Mouse (Mus musculus): ENCODE measurements around the gene Ephb1.

The Ephb1 gene

DNA sequence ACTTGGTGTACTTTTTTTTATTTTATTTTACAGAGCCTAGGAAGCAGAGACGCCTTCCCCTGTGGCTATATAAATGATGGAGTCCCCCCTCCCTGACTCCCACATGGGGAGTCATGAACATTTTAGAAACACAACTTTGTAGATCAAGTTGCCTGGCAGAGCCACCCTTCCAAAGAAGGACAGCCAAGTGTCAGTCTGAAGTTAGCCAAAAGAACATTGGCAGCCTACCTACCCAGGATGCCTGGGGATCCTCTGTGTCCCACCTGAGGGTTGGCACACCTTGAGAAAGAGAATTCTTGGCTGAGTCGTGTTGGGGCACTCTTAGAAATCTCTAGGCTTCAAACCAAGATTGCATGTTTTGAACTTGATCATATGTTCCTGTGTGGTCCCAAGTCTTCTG is 360.4 kb downstream of the Ephb1 start:
- no peak for DNase-seq (ENCODE audit: low spot score in 2 of 2)

DNA sequence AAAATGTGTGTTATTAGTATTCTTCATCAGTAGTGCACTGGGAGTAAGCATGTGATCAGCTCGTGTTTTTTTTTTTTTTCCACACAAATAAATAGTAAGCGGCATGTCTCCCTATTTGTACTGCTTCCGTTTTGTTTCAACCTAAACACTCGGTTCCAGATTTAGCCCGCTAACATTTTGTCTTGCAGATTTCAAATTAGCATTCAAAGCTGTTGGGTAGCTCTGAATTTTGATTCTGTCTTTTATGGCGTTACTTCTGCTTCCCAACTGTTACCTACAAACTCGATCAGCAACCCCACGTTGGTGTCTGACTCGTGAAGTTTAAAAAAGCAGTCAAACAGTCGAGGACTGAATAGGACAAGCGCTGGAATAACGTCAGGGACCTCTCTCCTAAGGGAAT is 363.7 kb downstream of the Ephb1 start:
- DNase-seq (ENCODE audit: low spot score in 2 of 2), result no peak

DNA sequence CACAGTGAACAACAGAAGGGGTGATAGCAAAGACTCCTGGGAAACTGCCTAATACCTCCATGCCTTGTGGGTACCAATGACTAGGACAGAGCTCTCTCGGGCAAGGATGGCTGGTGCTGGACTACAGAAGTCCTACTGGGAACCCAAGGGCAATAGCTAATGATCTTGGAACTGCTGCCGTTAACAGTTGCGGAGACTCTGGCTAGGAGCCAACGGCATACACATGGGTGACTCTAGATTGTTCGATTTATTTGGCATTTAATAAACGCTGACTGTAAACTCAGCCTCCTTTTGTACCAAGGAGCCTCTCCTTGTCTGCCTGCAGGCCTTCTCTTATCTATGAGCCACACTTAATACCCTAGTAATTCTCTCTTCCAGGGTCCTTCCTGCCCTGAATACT is 364.5 kb downstream of the Ephb1 start:
- DNase-seq (ENCODE audit: low spot score in 2 of 2), result no peak

DNA sequence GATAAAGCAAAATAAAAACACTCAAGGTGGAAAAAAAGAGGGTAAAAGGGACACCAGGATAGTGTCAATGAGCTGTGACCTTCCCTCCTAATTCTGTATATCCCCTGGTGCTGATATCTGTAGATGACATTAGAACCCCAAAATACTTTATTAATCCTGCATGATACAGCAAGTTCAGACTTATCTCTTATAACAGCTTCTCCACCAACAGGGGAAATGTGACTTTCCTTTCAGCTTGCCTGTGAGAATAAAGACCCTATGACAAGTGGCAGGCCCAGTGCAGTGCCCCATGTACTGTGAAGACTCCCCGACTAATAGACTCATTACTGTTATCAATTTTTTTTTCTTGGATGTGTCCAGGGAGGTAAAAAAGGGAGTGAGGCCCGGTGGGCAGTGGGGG is 367.6 kb downstream of the Ephb1 start:
- no peak for DNase-seq (ENCODE audit: low spot score in 2 of 2)

DNA sequence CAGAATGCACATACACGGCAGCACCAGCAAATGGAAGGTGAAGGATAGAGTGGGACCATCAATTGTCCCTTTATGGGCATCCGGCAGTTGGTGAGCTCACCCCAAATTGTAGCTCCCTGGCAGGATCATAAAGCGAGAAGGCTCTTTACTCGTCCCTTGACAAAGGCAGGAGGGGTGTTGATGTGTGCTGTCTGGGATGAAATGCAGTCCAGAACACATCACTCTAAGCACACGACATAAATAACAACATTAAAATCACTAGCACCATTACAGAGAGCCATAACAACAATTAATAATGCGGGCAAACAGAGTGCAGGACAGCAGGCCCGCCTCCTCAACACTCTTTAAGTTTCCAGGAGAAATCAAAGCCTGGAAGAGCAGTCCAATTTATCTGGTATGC is 372.1 kb downstream of the Ephb1 start:
- no peak for DNase-seq (ENCODE audit: low spot score in 2 of 2)

DNA sequence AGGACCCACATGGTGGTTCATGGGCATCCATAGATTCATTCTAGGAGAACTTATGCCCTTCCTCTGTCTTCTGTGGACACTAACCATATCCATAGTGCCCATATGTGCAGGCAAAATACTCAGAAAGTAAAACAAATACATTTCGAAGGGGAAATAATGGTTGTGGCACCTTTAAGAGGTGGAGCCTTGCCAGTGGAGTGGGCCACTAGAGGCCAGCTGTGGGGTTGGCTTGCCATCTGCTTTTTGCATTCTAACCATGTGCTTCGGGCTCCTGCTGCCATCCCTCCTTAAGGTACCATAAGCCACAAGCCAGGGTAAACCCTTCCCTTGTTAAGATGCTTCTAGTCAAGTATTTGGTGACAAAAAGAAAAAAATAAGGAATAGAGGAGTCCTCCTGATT is 373.3 kb downstream of the Ephb1 start:
- no peak for DNase-seq (ENCODE audit: low spot score in 2 of 2)

DNA sequence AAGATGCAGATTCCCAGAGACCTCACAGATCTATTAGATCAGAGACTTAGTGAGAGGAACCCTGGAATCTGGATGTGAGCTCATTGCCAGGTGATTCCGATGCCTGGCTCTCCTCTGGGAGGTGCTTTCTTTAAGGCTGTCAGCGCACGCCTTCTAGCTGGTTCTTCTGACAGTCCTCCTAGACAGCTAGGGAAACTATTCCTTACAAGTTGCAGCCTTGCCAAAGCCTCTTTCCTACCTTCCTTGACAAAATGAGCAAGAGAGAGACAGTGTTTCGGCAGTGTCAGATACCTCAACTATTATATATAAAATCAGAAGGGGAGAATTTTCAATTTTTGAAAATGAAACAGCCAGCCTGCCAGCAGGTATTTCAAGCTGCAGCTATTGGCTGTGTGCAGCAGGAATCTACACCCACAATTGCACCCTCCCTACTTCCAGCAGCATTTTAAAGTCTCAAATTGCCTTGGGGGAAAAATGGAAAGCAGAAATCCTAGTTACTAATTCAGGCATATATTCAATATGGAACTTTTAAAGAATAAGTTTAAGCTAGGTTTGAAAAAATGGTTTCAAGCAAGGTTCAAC is 377.5 kb downstream of the Ephb1 start:
- no peak for DNase-seq (ENCODE audit: low spot score in 2 of 2)

DNA sequence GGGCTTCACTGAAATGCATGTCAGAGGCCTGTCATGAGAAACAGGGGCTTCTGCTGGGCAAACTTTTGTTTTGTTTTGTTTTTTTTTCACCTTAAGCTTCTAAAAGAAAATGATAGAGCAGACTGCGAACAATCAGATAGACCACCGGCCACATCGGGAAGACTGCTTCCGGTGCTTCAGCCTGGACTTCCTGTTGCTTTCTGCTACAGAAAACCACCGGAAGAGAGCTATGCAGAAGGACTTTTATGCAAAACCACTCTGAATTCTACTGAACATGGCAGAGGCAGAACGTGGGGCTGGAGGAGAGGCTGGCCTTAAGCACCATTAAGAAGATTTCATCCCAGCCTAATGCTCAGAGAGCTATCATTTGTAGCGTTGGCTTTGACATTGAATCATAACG is 382.2 kb downstream of the Ephb1 start:
- DNase-seq (ENCODE audit: low spot score in 2 of 2), result no peak

DNA sequence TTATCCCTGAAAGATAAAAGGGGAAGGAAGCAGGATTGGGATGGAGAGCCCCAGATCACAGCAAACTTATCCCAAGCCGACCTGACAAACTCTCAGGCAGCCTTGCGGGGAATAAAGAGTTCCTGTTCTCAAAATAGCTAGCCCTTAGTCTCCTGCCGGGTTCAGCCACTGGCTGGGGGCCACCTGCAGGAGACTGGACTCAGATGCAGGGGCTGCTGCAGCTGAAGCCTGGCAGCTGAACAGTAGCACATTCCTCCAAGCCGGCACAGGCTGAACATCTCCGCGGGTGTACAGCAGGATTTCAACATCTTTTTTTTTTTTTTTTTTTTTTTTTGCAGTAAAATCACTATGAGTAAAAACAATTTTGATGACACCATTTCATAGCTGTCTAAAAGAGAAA is 382.7 kb downstream of the Ephb1 start:
- no peak for DNase-seq (ENCODE audit: low spot score in 2 of 2)

DNA sequence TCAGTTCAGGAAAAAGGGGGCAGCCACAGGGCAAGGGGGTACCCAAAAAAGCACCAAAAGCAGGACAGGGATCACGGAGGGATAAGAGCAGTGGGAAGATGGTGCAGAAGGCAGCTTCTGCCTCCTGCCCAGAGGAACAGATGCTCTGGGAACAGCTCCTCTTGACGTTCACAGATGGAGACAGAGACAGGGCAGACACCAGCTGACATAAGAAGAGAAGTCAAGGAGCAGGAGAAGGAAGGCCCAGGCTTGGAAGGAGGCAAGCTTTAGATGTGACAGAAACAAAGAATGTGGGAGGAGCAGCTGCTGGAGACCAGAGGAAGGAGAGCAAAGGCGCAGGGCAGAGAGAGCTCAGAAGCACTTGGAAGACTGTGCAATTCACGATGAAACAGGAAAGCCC is 398.3 kb downstream of the Ephb1 start:
- no peak for DNase-seq (ENCODE audit: low spot score in 2 of 2)

DNA sequence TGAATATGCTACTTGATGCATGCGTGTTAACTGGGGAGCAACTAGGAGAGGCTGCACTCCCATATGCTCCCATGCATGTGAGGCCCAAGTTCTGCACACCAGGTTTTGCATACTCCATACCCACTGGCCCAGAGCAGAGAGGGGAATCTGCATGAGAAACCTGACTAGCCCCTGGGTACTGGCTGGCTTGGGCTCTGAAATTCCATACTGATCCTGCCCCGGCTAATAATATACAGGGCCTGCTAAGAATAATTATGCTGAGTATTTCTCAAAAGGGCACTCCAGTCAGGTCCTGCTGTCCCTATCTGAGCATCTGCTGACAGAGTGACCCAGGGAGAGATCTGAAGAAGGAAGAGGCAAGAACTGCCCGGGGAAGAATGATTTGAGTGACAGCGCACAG is 400.0 kb downstream of the Ephb1 start:
- no peak for DNase-seq (ENCODE audit: low spot score in 2 of 2)

DNA sequence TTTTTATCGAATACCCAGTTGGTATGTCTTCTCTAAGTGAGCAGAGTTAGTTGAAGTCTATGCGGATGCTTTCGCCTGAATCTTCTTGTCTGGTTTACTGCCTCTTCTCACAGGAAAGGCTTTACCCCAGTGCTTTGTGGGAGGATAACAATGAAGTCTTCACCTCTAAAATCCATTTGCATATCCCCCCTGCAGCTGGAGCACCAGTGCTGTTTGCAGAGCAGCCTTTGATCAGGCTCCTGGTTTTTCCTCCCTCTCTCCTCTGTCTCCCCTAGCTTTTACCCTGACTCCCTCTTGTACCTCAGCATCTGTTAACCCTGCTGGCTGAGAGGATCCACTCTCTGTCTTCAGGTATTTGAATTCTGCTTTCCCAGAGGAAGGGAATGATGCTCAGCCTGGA is 404.4 kb downstream of the Ephb1 start:
- DNase-seq (ENCODE audit: low spot score in 2 of 2), result no peak

DNA sequence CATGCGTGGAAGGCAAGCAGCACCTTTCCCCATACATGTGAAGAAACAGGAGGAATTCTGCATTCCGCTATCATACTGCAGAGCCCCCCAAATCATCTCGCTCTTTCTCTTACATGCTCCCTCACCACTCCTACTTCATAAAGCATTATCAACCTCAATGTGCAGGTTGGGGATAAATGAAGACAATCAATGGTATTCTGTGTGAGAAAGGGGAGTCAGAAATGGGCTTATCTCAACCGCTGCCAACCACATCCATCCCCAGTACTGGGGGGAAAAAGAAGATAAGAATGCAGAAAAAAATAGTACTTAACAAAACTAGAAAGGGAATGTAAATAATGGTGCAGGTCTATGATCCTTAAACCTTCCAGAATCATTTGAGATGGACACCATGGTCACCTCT is 408.7 kb downstream of the Ephb1 start:
- no peak for DNase-seq (ENCODE audit: low spot score in 2 of 2)

DNA sequence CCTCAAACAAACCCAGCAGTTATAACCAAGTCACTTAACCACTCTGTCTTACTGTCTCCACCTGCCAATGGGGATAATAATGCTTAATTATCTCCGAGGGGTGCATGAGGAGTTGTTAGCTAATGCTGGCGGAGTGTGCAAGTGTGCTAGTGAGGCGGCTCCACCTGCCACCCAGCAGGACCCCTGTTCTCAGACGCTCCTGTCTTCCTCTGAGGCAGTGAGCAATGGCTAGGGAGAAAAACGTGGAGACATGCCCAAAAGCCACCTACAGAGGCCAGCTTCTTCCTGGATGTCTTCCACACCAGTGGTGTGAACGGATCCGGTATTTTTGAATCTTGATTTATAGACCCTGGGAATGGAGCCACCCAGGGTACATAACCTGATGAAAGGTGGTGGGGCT is 409.2 kb downstream of the Ephb1 start:
- no peak for DNase-seq (ENCODE audit: low spot score in 2 of 2)

DNA sequence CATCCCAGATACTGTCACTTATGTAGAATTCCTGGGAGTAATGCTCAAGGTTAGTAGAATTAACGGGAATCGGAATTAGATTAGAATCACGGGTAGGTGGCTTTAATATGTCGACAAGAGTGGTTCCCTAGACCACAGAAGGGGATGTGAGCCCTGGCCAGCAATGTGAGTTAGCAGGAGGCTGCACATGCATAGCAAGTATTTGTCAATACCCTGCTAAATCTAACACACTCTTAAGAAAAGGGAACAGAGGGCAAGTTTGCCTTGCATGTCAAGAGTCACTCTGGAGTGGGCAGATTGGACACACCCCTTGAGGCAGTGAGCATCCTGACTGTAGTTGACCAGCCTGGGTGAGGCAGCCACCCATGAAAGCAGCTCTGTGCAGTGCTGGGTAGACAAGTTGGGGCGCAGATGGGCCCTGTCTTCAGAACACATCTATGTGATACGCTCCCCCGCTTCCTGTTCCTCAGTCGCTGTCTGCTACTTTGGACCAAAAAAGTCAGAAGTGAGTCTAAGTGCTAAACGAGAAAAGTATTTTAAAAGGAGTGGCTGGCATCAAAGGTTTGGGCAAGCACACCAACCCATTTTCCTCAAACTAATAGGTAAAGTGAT is 412.3 kb downstream of the Ephb1 start:
- no peak for DNase-seq (ENCODE audit: low spot score in 2 of 2)

DNA sequence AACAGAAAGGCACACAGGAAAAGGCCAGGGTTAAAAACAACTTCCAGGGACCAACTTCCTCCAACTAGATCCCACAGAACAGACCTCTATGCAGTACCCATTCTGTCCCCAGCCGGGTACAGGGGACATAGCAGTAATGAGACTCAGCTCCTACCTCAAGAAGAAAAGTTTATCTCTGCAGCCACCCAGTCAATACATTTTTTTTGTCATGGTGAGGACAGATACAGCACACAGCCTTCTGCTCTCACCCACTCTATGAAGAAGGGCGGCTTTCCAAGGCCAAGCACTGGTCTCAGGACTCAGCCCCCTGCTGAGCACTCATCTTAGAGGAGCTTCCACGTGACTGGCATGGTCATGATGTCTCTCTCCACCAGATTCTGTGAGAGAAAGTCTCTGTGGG is 414.3 kb downstream of the Ephb1 start:
- no peak for DNase-seq (ENCODE audit: low spot score in 2 of 2)

DNA sequence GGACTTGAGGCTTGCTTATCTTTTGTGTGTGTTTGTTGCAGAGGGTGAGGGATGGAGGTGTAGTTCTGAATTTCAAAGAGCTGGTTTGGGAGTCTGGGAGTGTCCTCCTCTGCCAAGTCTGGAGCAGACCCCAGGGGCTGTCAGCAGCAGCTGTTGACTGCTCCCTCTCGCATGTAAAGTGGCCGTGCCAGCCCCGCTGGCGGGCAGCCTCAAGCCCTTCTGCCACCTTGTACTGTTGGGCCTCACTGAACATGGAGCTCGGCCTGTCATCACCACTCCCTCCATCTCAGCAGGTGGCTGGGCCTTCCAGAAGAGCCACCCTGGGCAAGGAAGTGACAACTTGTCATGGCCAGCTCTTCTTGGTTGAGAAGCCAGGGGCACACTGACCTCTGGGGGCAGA is 415.5 kb downstream of the Ephb1 start:
- no peak for DNase-seq (ENCODE audit: low spot score in 2 of 2)

DNA sequence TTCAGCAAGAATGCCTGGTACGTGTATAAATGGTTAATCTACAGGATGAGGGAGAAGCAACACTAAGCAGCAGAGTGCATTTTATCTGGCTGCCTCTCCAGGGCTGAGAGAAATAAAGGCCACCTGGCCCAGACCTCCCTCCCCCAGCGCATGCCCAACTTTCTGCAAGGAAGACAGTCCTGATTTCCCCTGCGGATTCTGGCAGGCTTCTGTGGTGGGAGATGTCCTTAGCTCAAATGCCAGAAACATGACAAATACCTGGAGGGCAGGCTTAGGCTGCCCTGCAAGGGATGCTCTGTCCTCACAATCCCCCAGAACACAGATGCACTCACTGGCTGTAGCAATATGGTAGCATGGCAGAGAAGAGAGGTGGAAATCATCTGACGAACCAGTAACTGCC is 416.4 kb downstream of the Ephb1 start:
- no peak for DNase-seq (ENCODE audit: low spot score in 2 of 2)

DNA sequence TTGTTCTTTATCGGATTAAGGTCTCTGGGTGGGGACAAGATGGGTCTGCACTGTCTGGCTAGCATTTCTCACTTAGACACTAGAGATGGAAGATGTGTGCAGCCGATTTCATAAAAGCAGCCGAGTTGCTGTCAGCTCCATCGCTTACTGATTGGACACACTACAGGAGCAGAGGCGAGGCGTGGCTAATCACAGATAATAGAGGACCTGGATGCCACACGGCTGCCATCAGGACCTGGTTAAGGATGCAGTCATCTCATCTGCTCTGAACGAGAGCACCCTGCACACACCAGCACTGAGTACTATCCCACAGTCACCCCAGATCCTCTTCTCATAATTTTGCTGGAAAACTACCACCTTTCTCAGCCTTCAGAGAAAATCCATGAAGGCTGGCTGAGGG is 419.6 kb downstream of the Ephb1 start:
- DNase-seq (ENCODE audit: low spot score in 2 of 2), result no peak

DNA sequence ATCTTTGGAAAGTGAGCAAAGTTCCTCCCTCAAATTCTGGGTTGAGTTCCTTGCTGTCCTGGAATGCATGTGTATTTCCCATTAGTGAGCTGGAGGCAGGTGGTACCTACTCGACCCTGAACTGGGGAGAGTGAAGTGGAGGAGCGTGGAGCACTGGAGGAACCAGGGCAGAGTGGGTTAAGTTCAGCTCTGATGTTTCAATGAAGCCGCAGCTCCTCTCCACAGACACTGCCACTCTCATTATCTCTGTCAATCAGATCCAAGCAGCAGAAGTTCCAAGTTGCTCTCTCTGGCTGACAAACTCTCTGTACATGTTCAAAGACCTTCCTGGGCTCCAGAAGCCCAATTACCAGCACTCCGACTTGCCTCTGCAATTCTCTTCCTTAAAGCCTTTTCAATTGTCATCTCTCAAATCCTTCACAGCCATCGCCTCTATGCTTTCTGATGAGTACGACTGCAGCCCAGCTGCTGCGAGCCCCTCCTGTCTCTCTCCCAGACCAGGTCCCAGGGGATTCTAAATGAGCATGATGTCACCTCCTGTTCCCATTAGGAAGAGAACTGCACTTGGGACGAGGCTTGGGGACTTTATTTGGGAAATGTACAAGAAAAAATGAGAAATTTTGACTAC is 420.4 kb downstream of the Ephb1 start:
- DNase-seq (ENCODE audit: low spot score in 2 of 2), result no peak

DNA sequence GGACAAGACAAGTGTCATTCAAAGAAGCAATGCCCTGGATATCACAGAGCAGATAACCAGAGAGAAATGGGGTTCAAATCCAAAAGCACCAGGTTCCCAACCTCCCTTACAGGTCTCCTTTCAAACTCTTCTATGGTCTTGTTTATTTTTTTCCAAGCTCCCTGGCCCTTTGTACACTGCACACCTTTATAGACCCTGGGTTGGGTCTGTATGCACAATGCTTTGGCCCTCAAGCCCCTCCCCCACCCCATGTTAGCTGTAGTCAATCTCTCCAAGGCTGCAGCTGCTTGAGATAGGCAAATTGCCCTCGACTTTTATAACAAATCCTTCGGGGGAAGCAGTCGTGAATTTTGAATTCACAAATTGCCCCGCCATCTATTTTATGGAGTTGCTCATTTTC is 429.7 kb downstream of the Ephb1 start:
- DNase-seq (ENCODE audit: low spot score in 2 of 2), result no peak

DNA sequence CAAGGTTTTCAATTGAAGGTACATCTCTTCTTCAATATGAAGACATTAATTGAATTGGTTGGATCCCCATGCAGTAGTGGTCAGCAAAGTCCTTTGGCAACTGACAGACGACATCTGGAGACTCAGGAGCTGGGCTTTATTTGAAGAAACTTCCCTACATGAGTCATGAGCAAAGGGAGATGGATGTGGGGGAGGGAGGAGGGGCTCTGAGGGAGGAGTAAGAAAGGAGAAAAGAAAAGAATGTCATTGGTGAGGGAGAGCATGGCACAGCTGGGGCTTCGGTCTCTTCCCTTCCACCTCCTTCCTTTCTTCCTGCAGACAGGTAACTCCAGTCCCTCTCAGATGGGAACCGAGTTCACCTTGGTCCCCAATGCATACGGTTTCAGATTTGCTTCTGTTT is 431.6 kb downstream of the Ephb1 start:
- no peak for DNase-seq (ENCODE audit: low spot score in 2 of 2)

DNA sequence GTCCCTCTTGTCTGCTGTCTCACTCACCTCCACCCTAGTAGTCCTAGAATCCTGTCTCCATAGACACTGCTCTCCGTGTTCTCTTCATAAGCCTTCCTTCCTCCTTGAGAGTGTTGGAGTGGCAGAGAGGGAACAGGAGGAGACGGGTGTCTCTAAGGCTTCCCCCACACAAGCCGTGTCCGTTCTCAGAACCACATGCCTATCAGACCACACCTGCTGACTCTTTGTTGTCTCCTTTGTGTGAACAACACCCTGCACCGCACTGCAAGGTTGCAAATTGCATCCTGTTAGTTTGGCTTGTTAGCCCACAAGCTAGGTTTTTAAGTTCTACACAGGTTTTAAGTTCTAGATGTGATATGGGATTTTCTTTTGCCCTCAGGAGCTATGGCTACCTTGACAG is 435.2 kb downstream of the Ephb1 start:
- no peak for DNase-seq (ENCODE audit: low spot score in 2 of 2)

DNA sequence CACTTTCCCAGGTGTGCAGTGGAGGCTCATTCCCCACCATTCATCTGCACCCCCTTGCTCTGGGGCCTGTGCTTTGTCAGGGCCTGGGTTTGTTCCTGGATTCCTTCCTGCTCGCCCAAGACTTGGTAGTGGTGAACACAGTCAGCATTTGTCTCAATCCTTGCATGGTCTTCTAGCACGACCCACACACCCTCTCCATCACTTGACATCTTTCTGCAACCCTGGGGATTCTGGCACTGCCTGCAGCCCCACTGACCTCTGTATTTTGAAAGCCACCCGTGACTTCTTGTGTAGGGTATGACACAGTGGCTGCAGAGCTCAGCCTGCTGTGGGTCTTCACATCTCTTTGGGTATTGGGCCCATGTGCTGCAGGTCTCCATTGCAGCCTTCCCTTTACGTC is 435.7 kb downstream of the Ephb1 start:
- DNase-seq (ENCODE audit: low spot score in 2 of 2), result no peak

Data from urinary bladder, adult 18-20 months (tissue).